20 mouse cellular contexts compared by ENCODE assay signal in the genomic region with DNA sequence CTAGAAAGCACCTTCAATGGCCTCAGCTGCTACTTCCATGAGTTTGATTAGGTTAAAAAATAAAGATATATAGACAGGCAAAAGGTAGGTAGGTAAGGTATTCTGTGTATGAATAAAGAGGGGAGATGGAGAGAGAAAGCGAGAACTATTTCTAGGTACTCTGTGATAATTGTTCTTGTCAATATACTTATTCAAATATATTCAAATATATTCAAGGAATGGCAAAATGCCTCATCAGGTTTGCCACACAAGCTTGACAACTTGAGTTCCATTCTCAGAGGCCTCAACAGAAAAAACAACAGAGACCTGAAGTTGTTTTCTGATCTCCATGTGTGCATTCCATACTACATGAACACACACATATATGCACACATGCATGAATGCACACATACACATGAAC.
"Had no signal": no experiment of that assay in that cellular context is flagged by ENCODE, and none has a peak within 500 bp of the region (broad histone marks: within the 10 kb centered on the region; RNA-seq: fewer than 3 reads in every experiment).

No protein-coding gene starts in this region.

- H3K36me3 ChIP-seq: liver, embryonic 15.5 days; lung, embryonic 15.5 days; midbrain, embryonic 13.5 days; neural tube, embryonic 12.5 days had no signal

- H3K4me3 ChIP-seq: liver, embryonic 15.5 days; lung, embryonic 15.5 days; megakaryocyte, embryonic 14.5 days; midbrain, embryonic 13.5 days; neural tube, embryonic 12.5 days had no signal

- H3K4me2 ChIP-seq: liver, embryonic 15.5 days; lung, embryonic 15.5 days; midbrain, embryonic 11.5 days; midbrain, embryonic 13.5 days; neural tube, embryonic 12.5 days had no signal

- H3K4me1 ChIP-seq: liver, embryonic 15.5 days; lung, embryonic 15.5 days; megakaryocyte, embryonic 14.5 days; midbrain, embryonic 13.5 days; neural tube, embryonic 12.5 days had no signal

- DNase-seq: liver, postnatal 0 days; lung, adult 2 months; lung, postnatal 14 days; lung, postnatal 36 days; retina, postnatal 1 day; right cerebral cortex, adult 18-20 months; right cerebral cortex, postnatal 25 days; right cerebral cortex, postnatal 4 days; spleen, adult 18-20 months; thymus, adult 2 months; thymus, postnatal 25 days; thymus, postnatal 4 days had no signal

- H3K27me3 ChIP-seq: liver, embryonic 15.5 days; lung, embryonic 15.5 days; megakaryocyte, embryonic 14.5 days; midbrain, embryonic 13.5 days; neural tube, embryonic 12.5 days had no signal

- H3K9ac ChIP-seq: liver, embryonic 15.5 days; liver, postnatal 0 days; lung, embryonic 15.5 days; midbrain, embryonic 13.5 days; neural tube, embryonic 12.5 days had no signal

- H3K9me3 ChIP-seq: liver, embryonic 15.5 days; lung, embryonic 15.5 days; megakaryocyte, embryonic 14.5 days; midbrain, embryonic 13.5 days; neural tube, embryonic 12.5 days had no signal

- ATAC-seq: liver, postnatal 0 days; lung, postnatal 0 days; midbrain, embryonic 13.5 days had no signal

- H3K27ac ChIP-seq: liver, embryonic 15.5 days; lung, embryonic 15.5 days; macrophage; midbrain, embryonic 13.5 days; neural tube, embryonic 12.5 days had no signal
